Mouse (Mus musculus) stomach, embryonic 14.5 days (tissue): ENCODE measurements around the gene Olfr799. TPM values are rescaled to one million over a fixed set of nuclear protein-coding genes. Genes with fewer than 3 reads are reported as not detected.

Experiments used
- ATAC-seq: fragments of 200-750 bp; cut with Nextera tagmentation; 2 replicates; pipeline ENCODE4 v1.8.0; 2017; ENCODE audit warnings: low read depth, moderate TSS enrichment; ENCODE audit not compliant: insufficient number of reproducible peaks, insufficient read depth, low FRiP score
- H3K27ac ChIP-seq: fragments of 300-500 bp; sonication (generic); 2 replicates; pipeline ENCODE4 v1.5.1; 2014; ENCODE audit warnings: mild to moderate bottlenecking, low read length, moderate library complexity, mixed read lengths
- H3K27me3 ChIP-seq: fragments of 300-500 bp; sonication (generic); 2 replicates; pipeline ENCODE4 v1.6.1; 2014; ENCODE audit warnings: low read length, control low read depth, mixed read lengths; ENCODE audit not compliant: control insufficient read depth, insufficient read depth
- H3K36me3 ChIP-seq: fragments of 300-500 bp; sonication (generic); 2 replicates; pipeline ENCODE4 v1.6.1; 2014; ENCODE audit warnings: mild to moderate bottlenecking, control low read depth, low read length, moderate library complexity, mixed read lengths; ENCODE audit not compliant: control insufficient read depth, insufficient read depth
- H3K4me1 ChIP-seq: fragments of 300-500 bp; sonication (generic); 2 replicates; pipeline ENCODE4 v1.6.1; 2014; ENCODE audit warnings: low read length, control low read depth, mixed read lengths; ENCODE audit not compliant: control insufficient read depth, insufficient read depth
- H3K4me2 ChIP-seq: fragments of 300-500 bp; sonication (generic); replicated peaks from 2 replicates; pipeline ENCODE4 v1.6.1; 2014; ENCODE audit warnings: low read depth, low read length, control low read depth
- H3K4me3 ChIP-seq: fragments of 300-500 bp; sonication (generic); 2 replicates; pipeline ENCODE4 v1.5.1; 2014; ENCODE audit warnings: low read depth, low read length, control low read depth
- H3K9ac ChIP-seq: fragments of 300-500 bp; sonication (generic); replicated peaks from 2 replicates; pipeline ENCODE4 v1.6.1; 2014; ENCODE audit warnings: low read depth, mild to moderate bottlenecking, control low read depth, low read length, moderate library complexity, mixed read lengths
- H3K9me3 ChIP-seq: fragments of 300-500 bp; sonication (generic); 2 replicates; pipeline ENCODE4 v1.6.1; 2016; ENCODE audit warnings: low read depth, low read length, control low read depth; ENCODE audit not compliant: control insufficient read depth
- WGBS: fragments of 180-500 bp; shearing (Covaris S2); extraction: QIAGEN DNeasy Blood & Tissue Kit; methylation state at CpG from one replicate; pipeline ENCODE4 v1.1.7; 2014; 5-methylcytosine and 5-hydroxymethylcytosine counted together
- polyA plus RNA-seq: library from polyadenylated mRNA; unstranded; fragments of >200 nt; fragmentation: Nextera tagmentation; extraction: Ambion mirVana; gene quantifications from 2 replicates; pipeline ENCODE4 v1.2.1, GENCODE M21; 2014

Olfr799 gene
- polyA plus RNA-seq = not detected in 2 replicates

DNA sequence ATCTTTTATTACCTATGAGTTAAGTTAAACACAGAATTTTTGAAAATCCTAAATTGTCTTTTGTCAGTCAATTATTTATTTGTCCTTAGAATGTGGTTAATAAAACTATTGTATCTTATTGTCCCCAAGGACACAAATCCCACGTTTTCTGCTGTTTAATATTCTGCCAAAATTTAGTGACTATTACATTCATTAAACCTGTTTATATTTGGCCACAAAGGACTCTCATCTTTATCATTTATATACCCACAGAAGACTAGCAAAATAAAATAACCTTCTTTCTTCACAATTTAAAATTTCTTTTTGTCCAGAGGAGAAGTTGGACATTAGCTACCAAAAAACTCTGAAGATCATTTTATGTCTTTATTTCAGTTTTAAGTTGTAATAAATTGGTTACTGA, at the start of gene Olfr799:
Gene Olfr799 (plus strand): TSS at position 301 of the 400 bp plus-strand sequence.
- H3K9ac ChIP-seq = no peak within 1 kb of the TSS
- 26% methylated on average over 1 of the region's 1 CpGs for WGBS
- no peaks in the 10 kb centered on the region for H3K4me1 ChIP-seq
- no peak for ATAC-seq
- no peak within 1 kb of the TSS for H3K27ac ChIP-seq
- H3K9me3 ChIP-seq = no peaks in the 10 kb centered on the region
- no peaks in the 10 kb centered on the region for H3K27me3 ChIP-seq
- no peak within 1 kb of the TSS for H3K4me3 ChIP-seq
- H3K4me2 ChIP-seq = no peak within 1 kb of the TSS
- H3K36me3 ChIP-seq = no peaks in the 10 kb centered on the region

DNA sequence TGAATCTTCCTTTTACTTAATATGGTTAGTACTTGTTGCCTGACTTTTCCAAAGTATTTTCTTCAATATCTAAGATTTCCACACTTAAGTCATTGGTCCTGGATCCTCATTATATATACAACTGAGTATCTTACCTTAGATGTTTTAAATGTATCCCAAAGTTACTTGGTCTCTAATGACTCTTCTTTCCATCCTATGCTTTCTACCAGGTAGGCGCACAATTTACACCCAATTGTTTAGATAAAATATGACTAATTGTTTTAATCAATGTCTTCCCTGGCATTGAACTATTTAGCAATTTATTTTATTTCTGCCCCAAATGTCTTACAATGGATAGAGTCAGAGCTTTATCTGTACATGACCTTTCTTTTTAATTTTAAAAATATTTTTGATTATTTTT, 24.8 kb upstream of the Olfr799 start, which contains the start of gene Olfr796:
Gene Olfr796 (minus strand): TSS at position 101 of the 400 bp plus-strand sequence.
- no peak within 1 kb of the TSS for H3K27ac ChIP-seq
- no peaks in the 10 kb centered on the region for H3K36me3 ChIP-seq
- H3K4me3 ChIP-seq = no peak within 1 kb of the TSS
- no peak for ATAC-seq
- no peaks in the 10 kb centered on the region for H3K4me1 ChIP-seq
- H3K9ac ChIP-seq = no peak within 1 kb of the TSS
- no peaks in the 10 kb centered on the region for H3K27me3 ChIP-seq
- 78% methylated on average over 1 of the region's 1 CpGs for WGBS
- no peak within 1 kb of the TSS for H3K4me2 ChIP-seq
- no peaks in the 10 kb centered on the region for H3K9me3 ChIP-seq

DNA sequence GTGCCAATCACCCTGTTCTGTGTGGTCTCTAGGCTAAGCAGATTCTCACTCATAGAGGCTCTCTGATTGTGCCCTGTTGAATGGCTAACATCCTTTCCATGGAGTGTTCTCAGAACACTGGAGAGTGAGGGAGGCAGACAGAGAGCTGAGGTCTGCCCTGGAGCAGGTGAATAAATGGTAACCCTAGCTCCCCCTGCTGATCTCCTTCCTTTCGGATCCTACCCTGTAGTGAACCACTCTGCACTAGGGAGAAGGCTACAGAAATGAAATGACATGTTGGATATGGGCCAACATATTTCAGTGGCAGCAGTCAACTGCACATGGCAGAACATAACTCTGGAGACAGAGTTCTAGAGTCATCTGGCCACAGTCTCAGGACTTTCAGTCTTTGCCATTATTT, 15.6 kb upstream of the Olfr799 start:
- no peaks in the 10 kb centered on the region for H3K9me3 ChIP-seq
- no peak overlapping the region for H3K27ac ChIP-seq
- no peak for ATAC-seq
- H3K4me3 ChIP-seq = no peak overlapping the region
- no peaks in the 10 kb centered on the region for H3K36me3 ChIP-seq
- H3K4me2 ChIP-seq = no peak overlapping the region
- no peak overlapping the region for H3K9ac ChIP-seq
- no peaks in the 10 kb centered on the region for H3K27me3 ChIP-seq
- WGBS = 27% methylated on average over 1 of the region's 1 CpGs
- no peaks in the 10 kb centered on the region for H3K4me1 ChIP-seq

DNA sequence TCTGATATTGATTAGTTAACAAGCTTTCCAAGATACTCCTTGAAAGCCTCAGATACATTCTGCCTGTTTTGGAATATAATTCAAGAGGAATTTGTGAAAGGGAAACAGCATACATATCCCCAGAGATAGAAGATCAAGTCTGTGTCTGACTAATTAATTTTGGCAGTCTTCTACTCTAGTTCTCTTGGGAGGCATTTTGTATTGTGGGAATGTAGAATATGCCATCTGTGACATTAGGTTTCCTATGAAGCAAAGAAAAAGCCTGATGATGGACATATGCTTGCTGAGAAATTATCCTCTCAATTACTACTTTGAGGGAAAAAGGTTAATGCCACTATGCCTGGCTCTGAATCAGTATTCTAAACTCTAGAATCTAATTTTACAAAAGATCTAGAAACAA, 14.0 kb upstream of the Olfr799 start:
- Histone ChIP-seq H3K9me3 (no peaks in the 10 kb centered on the region), H3K27me3 (no peaks in the 10 kb centered on the region), H3K4me2 (no peak overlapping the region), H3K4me3 (no peak overlapping the region), H3K9ac (no peak overlapping the region), H3K36me3 (no peaks in the 10 kb centered on the region), H3K27ac (no peak overlapping the region), H3K4me1 (no peaks in the 10 kb centered on the region)
- ATAC-seq = no peak

DNA sequence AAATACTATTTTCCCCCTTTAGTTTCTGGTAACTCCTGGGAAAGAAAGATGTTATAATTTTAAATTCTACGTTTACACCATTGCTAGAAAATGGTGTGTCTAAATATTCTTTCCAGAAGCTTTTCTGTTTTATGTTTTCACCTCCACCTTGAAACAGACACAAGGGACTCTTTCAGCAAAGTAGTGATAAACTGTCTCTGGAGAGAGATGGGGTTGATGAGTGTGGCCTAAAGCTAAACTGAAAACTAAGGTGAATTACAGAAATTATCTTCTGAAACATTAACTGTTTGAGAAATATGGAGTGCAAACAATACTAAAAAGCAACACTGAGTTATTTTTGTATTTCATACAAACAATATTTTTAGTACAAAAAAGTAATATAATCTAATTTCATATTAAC, 9.4 kb upstream of the Olfr799 start, which contains the start of gene Olfr798:
Gene Olfr798 (minus strand): TSS at position 101 of the 400 bp plus-strand sequence.
- no peak within 1 kb of the TSS for H3K27ac ChIP-seq
- no peak within 1 kb of the TSS for H3K4me2 ChIP-seq
- no peaks in the 10 kb centered on the region for H3K9me3 ChIP-seq
- H3K36me3 ChIP-seq = no peaks in the 10 kb centered on the region
- no peak within 1 kb of the TSS for H3K4me3 ChIP-seq
- no peaks in the 10 kb centered on the region for H3K4me1 ChIP-seq
- 90% methylated on average over 1 of the region's 1 CpGs for WGBS
- ATAC-seq = no peak
- H3K9ac ChIP-seq = no peak within 1 kb of the TSS
- H3K27me3 ChIP-seq = no peaks in the 10 kb centered on the region

DNA sequence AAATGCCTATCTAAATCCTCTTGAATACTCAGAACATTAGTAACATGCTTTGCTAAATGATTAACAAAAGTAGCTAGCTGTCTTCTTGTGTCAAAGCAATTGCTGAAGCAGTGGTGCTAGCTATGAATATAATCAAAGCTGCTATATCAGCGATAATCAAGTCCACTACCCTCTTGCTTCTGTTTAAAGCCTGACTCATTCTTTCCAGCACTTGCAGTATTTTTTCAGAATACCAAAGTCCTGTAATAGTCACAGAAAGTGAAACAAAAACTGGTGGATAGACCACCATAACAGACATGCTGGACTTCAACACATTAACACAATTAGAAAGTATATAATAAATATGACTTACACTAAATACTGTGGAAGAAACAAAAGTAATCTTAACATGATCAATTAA, 14.5 kb downstream of the Olfr799 start:
- no peak for ATAC-seq
- 84% methylated on average over 1 of the region's 1 CpGs for WGBS
- no peak overlapping the region for H3K4me2 ChIP-seq
- no peaks in the 10 kb centered on the region for H3K36me3 ChIP-seq
- H3K4me1 ChIP-seq = no peaks in the 10 kb centered on the region
- no peaks in the 10 kb centered on the region for H3K9me3 ChIP-seq
- no peak overlapping the region for H3K9ac ChIP-seq
- no peaks in the 10 kb centered on the region for H3K27me3 ChIP-seq
- H3K4me3 ChIP-seq = no peak overlapping the region
- H3K27ac ChIP-seq = no peak overlapping the region

DNA sequence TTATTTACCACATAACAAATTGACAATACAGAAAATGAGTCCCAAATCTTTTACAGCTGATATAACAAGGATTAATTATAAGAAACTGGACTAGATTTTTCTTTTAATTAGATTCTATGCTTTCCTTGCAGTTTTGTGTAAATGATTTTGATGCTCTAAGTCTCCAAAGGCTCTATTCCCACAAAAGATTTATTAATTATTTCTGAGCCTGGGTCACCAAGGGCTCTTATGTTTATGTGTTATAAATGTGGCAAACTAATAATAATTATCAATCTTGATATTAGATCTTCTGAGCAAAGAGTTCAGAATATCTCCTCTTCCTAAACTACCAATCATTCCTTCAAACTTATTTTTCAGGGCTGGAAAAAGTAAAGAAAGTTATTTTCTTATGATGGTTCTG, 20.1 kb downstream of the Olfr799 start, which contains the start of gene Olfr800:
Gene Olfr800 (plus strand): TSS at position 301 of the 400 bp plus-strand sequence.
- Histone ChIP-seq H3K9ac (no peak within 1 kb of the TSS), H3K4me1 (no peaks in the 10 kb centered on the region), H3K4me2 (no peak within 1 kb of the TSS), H3K27me3 (no peaks in the 10 kb centered on the region), H3K9me3 (no peaks in the 10 kb centered on the region), H3K27ac (no peak within 1 kb of the TSS), H3K36me3 (no peaks in the 10 kb centered on the region), H3K4me3 (no peak within 1 kb of the TSS)
- ATAC-seq = no peak

DNA sequence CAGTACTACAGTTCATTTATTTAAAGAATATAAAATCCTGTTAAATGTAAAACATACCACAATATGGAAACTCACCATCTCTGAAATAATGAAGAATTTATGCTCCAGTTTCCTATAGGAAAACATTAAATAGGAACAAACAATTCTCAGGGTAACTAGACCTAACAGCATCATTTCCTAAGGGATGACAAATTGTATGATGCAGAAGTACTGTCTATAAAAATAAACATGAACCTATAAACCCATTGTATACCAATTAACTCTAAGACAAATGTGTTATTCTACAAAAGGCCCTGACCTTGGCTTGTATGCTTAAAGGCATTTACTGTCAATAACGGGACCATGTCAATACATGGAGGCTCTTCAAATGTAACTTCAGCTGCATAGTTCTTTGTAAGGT, 36.5 kb downstream of the Olfr799 start, which contains the start of gene Olfr801:
Gene Olfr801 (minus strand): TSS at position 101 of the 400 bp plus-strand sequence.
- 56% methylated on average over 1 of the region's 1 CpGs for WGBS
- Histone ChIP-seq H3K36me3 (no peaks in the 10 kb centered on the region), H3K9me3 (no peaks in the 10 kb centered on the region)

DNA sequence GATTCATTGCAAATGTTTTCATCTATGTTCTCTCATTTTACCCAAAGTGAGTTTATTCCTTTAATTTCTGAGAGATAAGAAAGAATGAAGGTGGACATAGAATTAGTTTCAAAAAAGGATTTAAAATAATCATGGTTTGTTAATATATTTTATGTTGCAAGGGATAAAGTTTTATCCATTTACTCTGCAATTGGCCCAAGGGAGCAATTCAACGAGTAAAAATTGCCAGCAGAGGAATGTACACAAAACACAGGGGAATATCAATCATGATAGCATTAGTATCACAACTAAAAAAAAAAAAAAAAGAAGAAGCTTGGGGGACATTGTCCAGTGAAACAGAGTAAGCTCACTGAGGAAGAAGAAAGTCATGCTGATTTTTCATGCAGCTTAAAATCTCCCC, 50.8 kb downstream of the Olfr799 start, which contains the start of gene Olfr802:
Gene Olfr802 (minus strand): TSS at position 101 of the 400 bp plus-strand sequence.
- H3K4me1 ChIP-seq = no peaks in the 10 kb centered on the region
- no peak within 1 kb of the TSS for H3K27ac ChIP-seq
- ATAC-seq = no peak
- H3K4me2 ChIP-seq = no peak within 1 kb of the TSS
- no peak within 1 kb of the TSS for H3K4me3 ChIP-seq
- no peaks in the 10 kb centered on the region for H3K9me3 ChIP-seq
- H3K9ac ChIP-seq = no peak within 1 kb of the TSS
- H3K27me3 ChIP-seq = no peaks in the 10 kb centered on the region
- 39% methylated on average over 1 of the region's 1 CpGs for WGBS
- H3K36me3 ChIP-seq = no peaks in the 10 kb centered on the region

More for the DNA sequence above, 36.5 kb downstream of the Olfr799 start, which contains the start of gene Olfr801:
- Histone ChIP-seq H3K4me2 (no peak within 1 kb of the TSS), H3K9ac (no peak within 1 kb of the TSS), H3K4me3 (no peak within 1 kb of the TSS), H3K27ac (no peak within 1 kb of the TSS), H3K27me3 (no peaks in the 10 kb centered on the region), H3K4me1 (no peaks in the 10 kb centered on the region)
- ATAC-seq = no peak
